Mouse (Mus musculus): ENCODE measurements around the gene Olfr114. TPM values are rescaled to one million over a fixed set of nuclear protein-coding genes. Genes with fewer than 3 reads are reported as not detected.

Olfr114 gene
- not detected for total RNA-seq (2021)
- long read RNA-seq, experiment 1: 0 reads
- long read RNA-seq, experiment 2: 0 reads

GRCm38 (mm10) chr17:37592643-37593042, at the start of gene Olfr114:
Olfr114 (minus strand) TSS chr17:37592743.
- no peak for DNase-seq
- intact Hi-C loops (cut with DNase I; ENCODE audit: low total_unique reads): no loop called here

- no peak for DNase-seq
- intact Hi-C loops (cut with DNase I; ENCODE audit: low total_unique reads): no loop called here
Observed at GRCm38 (mm10) chr17:37627009-37627408, 34.5 kb upstream of the Olfr114 start, which contains the start of the genes Olfr115 and Olfr116. Olfr115 (minus strand) TSS chr17:37627109. Olfr116 (minus strand) TSS chr17:37627199.

- intact Hi-C loops (cut with DNase I; ENCODE audit: low total_unique reads): no loop called here
- DNase-seq: no peak
Observed at GRCm38 (mm10) chr17:37577563-37577962, 15.0 kb downstream of the Olfr114 start, which contains the start of gene Olfr113. Olfr113 (minus strand) TSS chr17:37577663.

GRCm38 (mm10) chr17:37569351-37569750, 23.2 kb downstream of the Olfr114 start, which contains the start of gene Olfr112:
Olfr112 (minus strand) TSS chr17:37569451.
- intact Hi-C loops (cut with DNase I; ENCODE audit: low total_unique reads): no loop called here
- DNase-seq: no peak

GRCm38 (mm10) chr17:37558913-37559615, 33.5 kb downstream of the Olfr114 start:
- no peak for DNase-seq
- intact Hi-C loops (cut with DNase I; ENCODE audit: low total_unique reads): no loop called here

- no peak for DNase-seq
- intact Hi-C loops (cut with DNase I; ENCODE audit: low total_unique reads): no loop called here
Observed at GRCm38 (mm10) chr17:37543800-37544435, 48.6 kb downstream of the Olfr114 start.

- intact Hi-C loops (cut with DNase I; ENCODE audit: low total_unique reads): no loop called here
- no peak for DNase-seq
Observed at GRCm38 (mm10) chr17:37541454-37542119, 51.0 kb downstream of the Olfr114 start.

Other genes starting within 250 kb of the Olfr114 start
- not detected for gene Olfr104-ps, start 233.2 kb downstream of the Olfr114 start, total RNA-seq (2021)
- not detected for gene Olfr105-ps, start 213.7 kb downstream of the Olfr114 start, total RNA-seq (2021)
- not detected for gene Olfr106-ps, start 202.3 kb downstream of the Olfr114 start, total RNA-seq (2021)
- not detected for gene Olfr107, start 193.5 kb downstream of the Olfr114 start, total RNA-seq (2021)
- not detected for gene Olfr108, start 147.3 kb downstream of the Olfr114 start, total RNA-seq (2021)
- gene Olfr109, start 133.8 kb downstream of the Olfr114 start, total RNA-seq (2021): not detected
- not detected for gene H2-M2, start 109.2 kb downstream of the Olfr114 start, total RNA-seq (2021)
- gene Olfr110, start 100.3 kb downstream of the Olfr114 start, total RNA-seq (2021): not detected
- gene Olfr111, start 84.7 kb downstream of the Olfr114 start, total RNA-seq (2021): not detected
- gene Olfr112, start 23.3 kb downstream of the Olfr114 start, total RNA-seq (2021): not detected
- gene Olfr113, start 15.1 kb downstream of the Olfr114 start, total RNA-seq (2021): not detected
- gene Olfr115, start 34.4 kb upstream of the Olfr114 start, total RNA-seq (2021): not detected
- not detected for gene Olfr116, start 34.5 kb upstream of the Olfr114 start, total RNA-seq (2021)
- gene Olfr117, start 71.0 kb upstream of the Olfr114 start, total RNA-seq (2021): not detected
- not detected for gene Olfr118, start 74.2 kb upstream of the Olfr114 start, total RNA-seq (2021)
- gene Olfr119, start 103.8 kb upstream of the Olfr114 start, total RNA-seq (2021): not detected
- gene Olfr120, start 129.1 kb upstream of the Olfr114 start, total RNA-seq (2021): not detected
- gene Olfr121, start 156.1 kb upstream of the Olfr114 start, total RNA-seq (2021): not detected
- not detected for gene Olfr122, start 175.9 kb upstream of the Olfr114 start, total RNA-seq (2021)
- not detected for gene Olfr123, start 200.8 kb upstream of the Olfr114 start, total RNA-seq (2021)
- not detected for gene Olfr124, start 207.1 kb upstream of the Olfr114 start, total RNA-seq (2021)
- gene Olfr125, start 240.2 kb upstream of the Olfr114 start, total RNA-seq (2021): not detected